Mouse (Mus musculus) cortical plate, adult 2 months (tissue): ENCODE results near the gene Cntnap2.

Experiments
- CTCF ChIP-seq: fragments of 200-500 bp; IDR thresholded peaks from 2 replicates; pipeline ENCODE4 v1.5.1; 2011; ENCODE audit warnings: mild to moderate bottlenecking, control low read depth, low read length; ENCODE audit not compliant: insufficient read depth; ENCODE audit errors: extremely low read depth
- POLR2A ChIP-seq: fragments of 200-500 bp; IDR thresholded peaks from 2 replicates; pipeline ENCODE4 v1.6.1; 2011; ENCODE audit warnings: mild to moderate bottlenecking, low read length, control low read depth; ENCODE audit not compliant: insufficient read depth; ENCODE audit errors: extremely low read depth

- TF ChIP-seq POLR2A (no peak), CTCF (no peak)
These were observed 2269.1 kb downstream of the Cntnap2 start for GRCm38 (mm10) chr6:47328281-47328680.
